10 mouse cellular contexts compared by ENCODE assay signal in the genomic region with DNA sequence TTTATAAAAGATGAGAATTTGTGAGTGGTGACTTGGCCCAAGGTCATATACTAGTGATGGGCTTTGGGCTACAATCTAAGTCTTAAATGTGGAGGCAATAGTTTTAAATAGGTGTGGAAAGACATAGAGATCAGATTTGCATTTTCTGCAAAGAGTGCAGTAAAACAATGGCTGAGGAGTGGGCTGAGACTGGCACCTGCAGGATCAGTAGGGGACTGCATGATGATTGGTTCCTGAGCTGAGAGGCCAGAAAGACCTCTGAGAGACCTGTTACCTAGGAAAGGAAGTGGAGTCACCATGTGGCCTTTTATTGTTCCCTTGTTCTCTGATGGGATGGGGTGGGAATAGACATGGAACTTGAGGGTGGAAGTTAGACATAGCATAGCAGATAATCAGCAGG. TPM values are rescaled to one million over a fixed set of nuclear protein-coding genes. Genes with fewer than 3 reads are reported as not detected.
A peak's percentile ranks its signal among the peaks of the same experiment; 100 is the strongest.
DNase-seq lines count a peak whose midpoint lies in the region; ATAC-seq and TF ChIP-seq lines count a peak whose summit lies in the region.
"Had no signal": no experiment of that assay in that cellular context is flagged by ENCODE, and none has a peak within 500 bp of the region (broad histone marks: within the 10 kb centered on the region; RNA-seq: fewer than 3 reads in every experiment).

No protein-coding gene starts in this region.

- H3K9ac ChIP-seq in liver, postnatal 0 days (replicated peaks) = no peak overlapping the region
- H3K9ac ChIP-seq in liver, embryonic 12.5 days = no peak overlapping the region
- no peak overlapping the region for H3K9ac ChIP-seq in limb, embryonic 11.5 days (ENCODE audit: low read length)
- no peak overlapping the region for H3K9ac ChIP-seq in neural tube, embryonic 15.5 days (replicated peaks)
- H3K9ac ChIP-seq: lung, embryonic 15.5 days had no signal

- ATAC-seq in liver, postnatal 0 days = no peak
- ATAC-seq in liver, embryonic 12.5 days = no peak
- no peak for ATAC-seq in limb, embryonic 11.5 days (ENCODE audit: insufficient number of reproducible peaks, low FRiP score, low TSS enrichment, low read depth)
- ATAC-seq in neural tube, embryonic 15.5 days (ENCODE audit: low FRiP score) = no peak

- peaks cover 12% of the 10 kb centered on the region; the same call in 1 of the 2 replicates for H3K27me3 ChIP-seq in liver, postnatal 0 days (ENCODE audit: insufficient read depth, low read length)
- H3K27me3 ChIP-seq in liver, embryonic 12.5 days (replicated peaks) = peaks cover 24% of the 10 kb centered on the region
- H3K27me3 ChIP-seq in limb, embryonic 11.5 days (ENCODE audit: control insufficient read depth, insufficient read depth, low read length) = peaks cover 8% of the 10 kb centered on the region; the same call in 1 of the 2 replicates
- no peaks in the 10 kb centered on the region; the same call in 1 of the 2 replicates for H3K27me3 ChIP-seq in neural tube, embryonic 15.5 days (replicated peaks)
- H3K27me3 ChIP-seq: lung, embryonic 15.5 days had no signal

- no peaks in the 10 kb centered on the region for H3K4me1 ChIP-seq in liver, postnatal 0 days (ENCODE audit: insufficient read depth)
- no peaks in the 10 kb centered on the region; the same call in 1 of the 2 replicates for H3K4me1 ChIP-seq in liver, embryonic 12.5 days
- no peaks in the 10 kb centered on the region for H3K4me1 ChIP-seq in limb, embryonic 11.5 days (ENCODE audit: control insufficient read depth, insufficient read depth, low read length)
- no peaks in the 10 kb centered on the region for H3K4me1 ChIP-seq in neural tube, embryonic 15.5 days
- H3K4me1 ChIP-seq: lung, embryonic 15.5 days had no signal

- no peak overlapping the region for H3K4me3 ChIP-seq in liver, postnatal 0 days (ENCODE audit: low read depth, low read length)
- H3K4me3 ChIP-seq in liver, embryonic 12.5 days = no peak overlapping the region
- no peak overlapping the region for H3K4me3 ChIP-seq in limb, embryonic 11.5 days (ENCODE audit: low read depth, low read length)
- no peak overlapping the region for H3K4me3 ChIP-seq in neural tube, embryonic 15.5 days (replicated peaks)
- H3K4me3 ChIP-seq: lung, embryonic 15.5 days had no signal

- TF ChIP-seq CTCF in liver, postnatal 0 days (IDR thresholded peaks at IDR 0.05; ENCODE audit: low read depth) = peak; percentile 64

- no peaks in the 10 kb centered on the region for H3K36me3 ChIP-seq in liver, postnatal 0 days (replicated peaks; ENCODE audit: insufficient read depth, low read length)
- no peaks in the 10 kb centered on the region for H3K36me3 ChIP-seq in liver, embryonic 12.5 days
- H3K36me3 ChIP-seq in limb, embryonic 11.5 days (ENCODE audit: control insufficient read depth, insufficient read depth, low read length) = no peaks in the 10 kb centered on the region
- no peaks in the 10 kb centered on the region for H3K36me3 ChIP-seq in neural tube, embryonic 15.5 days
- H3K36me3 ChIP-seq: lung, embryonic 15.5 days had no signal

- TF ChIP-seq EP300 in liver, postnatal 0 days (IDR thresholded peaks at IDR 0.05; ENCODE audit: low read depth) = no peak

- no peaks in the 10 kb centered on the region for H3K9me3 ChIP-seq in liver, postnatal 0 days (ENCODE audit: low read length)
- H3K9me3 ChIP-seq in liver, embryonic 12.5 days (replicated peaks) = no peaks in the 10 kb centered on the region
- no peaks in the 10 kb centered on the region for H3K9me3 ChIP-seq in limb, embryonic 11.5 days (ENCODE audit: control insufficient read depth, low read length)
- no peaks in the 10 kb centered on the region for H3K9me3 ChIP-seq in neural tube, embryonic 15.5 days (replicated peaks)
- H3K9me3 ChIP-seq: G1E; lung, embryonic 15.5 days had no signal

- peak; percentile 15 for DNase-seq in cerebellum, adult 11 months
- DNase-seq in cerebellum, adult 11-12 months = no peak
- peak; percentile 20 for DNase-seq in liver, postnatal 0 days
- peak; percentile 28 for DNase-seq in brain, adult 2 months (ENCODE audit: low read depth, low spot score)
- peak; percentile 48 for DNase-seq in limb, embryonic 11.5 days (ENCODE audit: low spot score)
- DNase-seq in urinary bladder, adult 2 months (ENCODE audit: low spot score) = no peak

- H3K4me2 ChIP-seq in liver, postnatal 0 days (ENCODE audit: low read depth, low read length) = no peak overlapping the region
- H3K4me2 ChIP-seq in liver, embryonic 12.5 days = no peak overlapping the region
- H3K4me2 ChIP-seq in limb, embryonic 11.5 days (ENCODE audit: low read depth, severe bottlenecking) = no peak overlapping the region
- no peak overlapping the region for H3K4me2 ChIP-seq in neural tube, embryonic 15.5 days
- H3K4me2 ChIP-seq: lung, embryonic 15.5 days had no signal

- no peak overlapping the region for H3K27ac ChIP-seq in liver, postnatal 0 days (ENCODE audit: low read depth)
- H3K27ac ChIP-seq in liver, embryonic 12.5 days = no peak overlapping the region
- no peak overlapping the region for H3K27ac ChIP-seq in limb, embryonic 11.5 days (replicated peaks; ENCODE audit: low read depth, low read length)
- no peak overlapping the region for H3K27ac ChIP-seq in neural tube, embryonic 15.5 days (replicated peaks)
- H3K27ac ChIP-seq: lung, embryonic 15.5 days had no signal

RNA-seq across cellular contexts. Expression of a gene that starts 4.0 kb away (rescaled TPM):
- polyA plus RNA-seq in liver, postnatal 0 days (2015; fragmentation: Nextera tagmentation; extraction: Ambion mirVana) = 3.9 and 4.9 TPM in 2 replicates
- polyA plus RNA-seq in liver, embryonic 12.5 days (2016; fragmentation: Nextera tagmentation; extraction: Ambion mirVana) = 6.0 and 6.2 TPM in 2 replicates
- 23.4 and 23.5 TPM in 2 replicates for polyA plus RNA-seq in limb, embryonic 11.5 days (2014; fragmentation: Nextera tagmentation; extraction: Ambion mirVana)
- polyA plus RNA-seq in urinary bladder, adult 2 months (2012; rRNA removed) = 15.3 and 16.6 TPM in 2 replicates
- 127 and 156 TPM in 2 replicates for polyA plus RNA-seq in neural tube, embryonic 15.5 days (2015; fragmentation: Nextera tagmentation; extraction: Ambion mirVana)

RNA-seq across cellular contexts. Expression of a gene that starts 45.7 kb away (rescaled TPM):
- 18.1 and 19.3 TPM in 2 replicates for polyA plus RNA-seq in liver, postnatal 0 days (2015; fragmentation: Nextera tagmentation; extraction: Ambion mirVana)
- polyA plus RNA-seq in liver, embryonic 12.5 days (2016; fragmentation: Nextera tagmentation; extraction: Ambion mirVana) = 25.5 and 32.2 TPM in 2 replicates
- 75.5 and 76.6 TPM in 2 replicates for polyA plus RNA-seq in limb, embryonic 11.5 days (2014; fragmentation: Nextera tagmentation; extraction: Ambion mirVana)
- 20.6 and 24.1 TPM in 2 replicates for polyA plus RNA-seq in urinary bladder, adult 2 months (2012; rRNA removed)
- 57.7 and 62.5 TPM in 2 replicates for polyA plus RNA-seq in neural tube, embryonic 15.5 days (2015; fragmentation: Nextera tagmentation; extraction: Ambion mirVana)

Comparison
In these comparisons a context has a peak if more than half of its experiments do, and no peak if none do; other contexts are left out.
1. DNase-seq: peak in cerebellum, adult 11 months (single experiment), liver, postnatal 0 days (single experiment), brain, adult 2 months (single experiment) and limb, embryonic 11.5 days (single experiment); none in cerebellum, adult 11-12 months (single experiment) and urinary bladder, adult 2 months (single experiment).